Mouse (Mus musculus) embryonic facial prominence, embryonic 11.5 days (tissue): ENCODE results near the gene Pitx1. TPM values are rescaled to one million over a fixed set of nuclear protein-coding genes. Genes with fewer than 3 reads are reported as not detected.

ENCODE experiments used
- ATAC-seq: fragments of 200-750 bp; cut with Nextera tagmentation; replicated peaks from 2 replicates; pipeline ENCODE4 v1.8.0; 2017; ENCODE audit warnings: low read depth; ENCODE audit not compliant: insufficient number of reproducible peaks, low FRiP score, low TSS enrichment
- DNase-seq: peaks from one replicate; pipeline ENCODE4 v3.0.0-alpha.2; 2015; ENCODE audit warnings: low spot score
- H3K27ac ChIP-seq: fragments of 300-500 bp; sonication (generic); replicated peaks from 2 replicates; pipeline ENCODE4 v1.5.1; 2014; ENCODE audit warnings: mild to moderate bottlenecking, low read depth, low read length, control low read depth
- H3K27me3 ChIP-seq: fragments of 300-500 bp; sonication (generic); 2 replicates; pipeline ENCODE4 v1.6.1; 2014; ENCODE audit warnings: mild to moderate bottlenecking, low read length, moderate library complexity, mixed read lengths; ENCODE audit not compliant: control insufficient read depth, insufficient read depth
- H3K36me3 ChIP-seq: fragments of 300-500 bp; sonication (generic); replicated peaks from 2 replicates; pipeline ENCODE4 v1.6.1; 2014; ENCODE audit warnings: low read depth, mild to moderate bottlenecking, low read length, moderate library complexity, mixed read lengths; ENCODE audit not compliant: control insufficient read depth, insufficient read depth
- H3K4me1 ChIP-seq: fragments of 300-500 bp; sonication (generic); 2 replicates; pipeline ENCODE4 v1.6.1; 2014; ENCODE audit warnings: low read length, mixed read lengths; ENCODE audit not compliant: control insufficient read depth, insufficient read depth
- H3K4me2 ChIP-seq: fragments of 300-500 bp; sonication (generic); 2 replicates; pipeline ENCODE4 v1.6.1; 2014; ENCODE audit warnings: low read depth, mild to moderate bottlenecking, control low read depth, low read length, moderate library complexity
- H3K4me3 ChIP-seq: fragments of 300-500 bp; sonication (generic); 2 replicates; pipeline ENCODE4 v1.5.1; 2014; ENCODE audit warnings: low read depth, low read length, control low read depth
- H3K9ac ChIP-seq: fragments of 300-500 bp; sonication (generic); replicated peaks from 2 replicates; pipeline ENCODE4 v1.6.1; 2014; ENCODE audit warnings: mild to moderate bottlenecking, control low read depth, low read length
- H3K9me3 ChIP-seq: fragments of 300-500 bp; sonication (generic); replicated peaks from 2 replicates; pipeline ENCODE4 v1.6.1; 2016; ENCODE audit warnings: mild to moderate bottlenecking, low read length, inconsistent platforms, mixed read lengths; ENCODE audit not compliant: control insufficient read depth
- WGBS: fragments of 180-500 bp; shearing (Covaris S2); extraction: QIAGEN DNeasy Blood & Tissue Kit; methylation state at CpG from one replicate; pipeline ENCODE4 v1.1.7; 2014; 5-methylcytosine and 5-hydroxymethylcytosine counted together
- polyA plus RNA-seq: library from polyadenylated mRNA; unstranded; fragments of >200 nt; fragmentation: Nextera tagmentation; extraction: Ambion mirVana; gene quantifications from 2 replicates; pipeline ENCODE4 v1.2.1, GENCODE M21; 2014

The Pitx1 gene
- polyA plus RNA-seq, 1 experiment from 2014 or later: 54.9 TPM

GRCm38 (mm10) chr13:55825245-55825681 is 10.7 kb downstream of the Pitx1 start:
- H3K4me1 ChIP-seq: no peaks in the 10 kb centered on the region
- WGBS: 2% methylated on average over 31 of the region's 32 CpGs
- H3K4me2 ChIP-seq: peak overlapping the region; percentile 32
- peak overlapping the region; percentile 47; the same call in 1 of the 2 replicates for H3K27ac ChIP-seq
- DNase-seq (peak; percentile 39), ATAC-seq (0 out of 2 replicates have a peak, but pooled peaks have one; percentile 30)
- peak overlapping the region; percentile 30 for H3K4me3 ChIP-seq
- H3K9me3 ChIP-seq: no peaks in the 10 kb centered on the region
- H3K27me3 ChIP-seq: peaks cover 33% of the 10 kb centered on the region
- H3K36me3 ChIP-seq: no peaks in the 10 kb centered on the region
- H3K9ac ChIP-seq: peak overlapping the region; percentile 61

GRCm38 (mm10) chr13:55824151-55824945 is 11.6 kb downstream of the Pitx1 start:
- no peaks in the 10 kb centered on the region for H3K36me3 ChIP-seq
- no peaks in the 10 kb centered on the region for H3K9me3 ChIP-seq
- peak overlapping the region; percentile 61 for H3K9ac ChIP-seq
- H3K4me2 ChIP-seq: peak overlapping the region; percentile 32
- no peak overlapping the region; the same call in 1 of the 2 replicates for H3K4me3 ChIP-seq
- H3K4me1 ChIP-seq: no peaks in the 10 kb centered on the region
- peaks cover 27% of the 10 kb centered on the region for H3K27me3 ChIP-seq
- ATAC-seq (no peak), DNase-seq (peak; percentile 39)
- WGBS: 9% methylated on average over 10 of the region's 10 CpGs
- H3K27ac ChIP-seq: no peak overlapping the region

GRCm38 (mm10) chr13:55822499-55822898 is 13.5 kb downstream of the Pitx1 start:
- no peak for ATAC-seq
- peaks cover 20% of the 10 kb centered on the region for H3K27me3 ChIP-seq

GRCm38 (mm10) chr13:55814834-55815233 is 21.2 kb downstream of the Pitx1 start:
- Histone ChIP-seq H3K27me3 (no peaks in the 10 kb centered on the region), H3K9me3 (no peaks in the 10 kb centered on the region), H3K27ac (no peak overlapping the region), H3K9ac (no peak overlapping the region), H3K4me2 (no peak overlapping the region), H3K36me3 (no peaks in the 10 kb centered on the region), H3K4me1 (no peaks in the 10 kb centered on the region), H3K4me3 (no peak overlapping the region)
- no peak for DNase-seq
- WGBS: 82% methylated on average over 6 of the region's 6 CpGs
- no peak for ATAC-seq

More at GRCm38 (mm10) chr13:55822499-55822898, 13.5 kb downstream of the Pitx1 start:
- Histone ChIP-seq H3K36me3 (no peaks in the 10 kb centered on the region), H3K4me1 (no peaks in the 10 kb centered on the region), H3K4me3 (no peak overlapping the region), H3K27ac (no peak overlapping the region), H3K9me3 (no peaks in the 10 kb centered on the region), H3K9ac (no peak overlapping the region), H3K4me2 (no peak overlapping the region)
- no peak for DNase-seq
- 54% methylated on average over 5 of the region's 5 CpGs for WGBS

GRCm38 (mm10) chr13:55813490-55814016 is 22.4 kb downstream of the Pitx1 start:
- H3K9ac ChIP-seq: no peak overlapping the region
- 51% methylated on average over 5 of the region's 5 CpGs for WGBS
- no peak overlapping the region for H3K27ac ChIP-seq
- H3K9me3 ChIP-seq: no peaks in the 10 kb centered on the region
- no peaks in the 10 kb centered on the region for H3K36me3 ChIP-seq
- H3K4me2 ChIP-seq: no peak overlapping the region
- ATAC-seq (no peak), DNase-seq (no peak)
- H3K4me1 ChIP-seq: no peaks in the 10 kb centered on the region
- no peak overlapping the region for H3K4me3 ChIP-seq
- no peaks in the 10 kb centered on the region for H3K27me3 ChIP-seq

- no peak overlapping the region for H3K4me3 ChIP-seq
- 76% methylated on average over 5 of the region's 5 CpGs for WGBS
- no peak overlapping the region for H3K27ac ChIP-seq
- DNase-seq: no peak
- no peaks in the 10 kb centered on the region for H3K9me3 ChIP-seq
- H3K36me3 ChIP-seq: no peaks in the 10 kb centered on the region
- no peak overlapping the region for H3K4me2 ChIP-seq
- no peaks in the 10 kb centered on the region for H3K4me1 ChIP-seq
- no peak for ATAC-seq
- no peaks in the 10 kb centered on the region for H3K27me3 ChIP-seq
- no peak overlapping the region for H3K9ac ChIP-seq
These were observed 25.0 kb downstream of the Pitx1 start for GRCm38 (mm10) chr13:55810947-55811346.

- no peaks in the 10 kb centered on the region for H3K4me1 ChIP-seq
- no peaks in the 10 kb centered on the region for H3K36me3 ChIP-seq
- no peak overlapping the region for H3K9ac ChIP-seq
- no peaks in the 10 kb centered on the region for H3K27me3 ChIP-seq
- H3K4me3 ChIP-seq: no peak overlapping the region
- ATAC-seq (no peak), DNase-seq (no peak)
- no peaks in the 10 kb centered on the region for H3K9me3 ChIP-seq
- WGBS: 88% methylated on average over 10 of the region's 10 CpGs
- no peak overlapping the region for H3K4me2 ChIP-seq
- no peak overlapping the region for H3K27ac ChIP-seq
These were observed 26.3 kb downstream of the Pitx1 start for GRCm38 (mm10) chr13:55809707-55810106.

GRCm38 (mm10) chr13:55809041-55809623 is 26.9 kb downstream of the Pitx1 start:
- no peak for ATAC-seq
- DNase-seq: no peak
- Histone ChIP-seq H3K36me3 (no peaks in the 10 kb centered on the region), H3K9me3 (no peaks in the 10 kb centered on the region), H3K9ac (no peak overlapping the region), H3K27me3 (no peaks in the 10 kb centered on the region), H3K4me3 (no peak overlapping the region), H3K4me2 (no peak overlapping the region), H3K27ac (no peak overlapping the region), H3K4me1 (no peaks in the 10 kb centered on the region)
- 74% methylated on average over 7 of the region's 7 CpGs for WGBS
